Mouse (Mus musculus) testis, postnatal 10 days (tissue): ENCODE measurements at regions not wholly inside any gene's neighbourhood (a gene's known extent, or its start where the extent isn't known, plus 50 kb on each side); places are given as distances from the start of the nearest gene placed in this dataset.
"Not testable (repeated sequence)": the region's sequence is repeated elsewhere in the genome, so short reads cannot be mapped to it uniquely, and the experiment has no call there.

Source experiments
- DNase-seq: peaks from one replicate; pipeline ENCODE4 v3.0.0; 2021; ENCODE audit warnings: low spot score

DNA sequence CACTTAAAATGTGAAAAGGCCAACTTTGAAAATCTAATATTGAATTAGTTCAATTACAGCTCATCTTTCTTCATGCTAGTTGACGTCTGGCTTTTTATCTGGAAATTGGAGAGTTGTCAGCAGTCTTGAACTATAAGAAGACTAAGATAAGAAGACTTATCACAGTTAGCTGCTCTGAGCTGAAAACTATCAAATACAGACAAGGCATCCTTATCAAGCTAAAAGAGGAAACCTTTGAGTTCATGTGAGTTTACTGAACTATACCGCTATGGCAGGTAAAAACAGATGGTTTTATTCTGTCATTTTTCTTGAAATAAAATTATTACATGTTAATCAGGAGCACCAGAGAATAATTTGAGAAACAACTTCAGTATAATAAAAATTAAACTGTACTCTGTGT lies 735.2 kb upstream of the Marcks start:
- DNase-seq, result no peak

DNA sequence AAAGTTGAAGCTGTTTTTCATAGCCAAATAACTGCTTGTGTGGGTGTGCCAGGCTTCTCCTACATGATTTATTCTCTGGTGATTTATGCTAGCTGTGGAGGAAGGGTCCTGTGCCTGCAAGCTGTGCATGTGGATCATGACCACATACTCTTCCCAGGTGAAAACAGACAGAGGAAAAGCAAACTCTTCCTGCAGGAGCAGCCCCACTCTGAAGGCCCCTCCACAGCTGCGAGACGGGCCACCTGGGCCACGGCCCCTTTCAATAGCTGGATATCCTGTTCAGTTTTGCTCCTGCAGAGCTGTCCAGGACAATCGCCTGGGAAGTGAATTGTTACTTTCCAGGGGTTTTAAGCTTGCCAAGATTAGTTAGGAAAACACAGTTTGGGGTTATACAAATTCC lies 722.3 kb upstream of the Marcks start:
- no peak for DNase-seq

DNA sequence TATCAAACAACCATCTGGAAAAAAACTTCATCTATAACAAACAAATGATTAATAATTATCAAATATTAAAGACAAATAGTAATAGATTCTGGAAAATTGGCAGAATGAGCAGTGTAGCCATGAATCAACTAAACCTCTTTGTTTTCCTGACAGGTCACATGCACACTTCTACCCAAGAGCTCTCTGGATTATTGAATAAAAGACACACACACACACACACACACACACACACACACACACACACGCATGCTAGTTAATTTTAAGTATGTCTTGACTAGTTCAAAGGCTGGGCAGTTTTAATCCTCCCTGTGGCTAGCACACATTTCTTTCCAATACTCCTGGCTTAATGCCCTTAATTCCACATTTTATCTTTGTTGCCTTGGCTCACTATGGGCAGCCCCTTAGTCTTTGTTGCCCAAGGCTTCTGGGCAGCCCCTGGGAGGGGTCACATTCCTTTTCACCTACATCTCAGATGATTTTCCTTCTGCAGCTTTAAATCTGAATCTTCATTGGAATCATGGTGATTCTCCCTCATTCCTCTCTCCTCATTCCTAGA lies 710.6 kb upstream of the Marcks start:
- DNase-seq, result no peak

DNA sequence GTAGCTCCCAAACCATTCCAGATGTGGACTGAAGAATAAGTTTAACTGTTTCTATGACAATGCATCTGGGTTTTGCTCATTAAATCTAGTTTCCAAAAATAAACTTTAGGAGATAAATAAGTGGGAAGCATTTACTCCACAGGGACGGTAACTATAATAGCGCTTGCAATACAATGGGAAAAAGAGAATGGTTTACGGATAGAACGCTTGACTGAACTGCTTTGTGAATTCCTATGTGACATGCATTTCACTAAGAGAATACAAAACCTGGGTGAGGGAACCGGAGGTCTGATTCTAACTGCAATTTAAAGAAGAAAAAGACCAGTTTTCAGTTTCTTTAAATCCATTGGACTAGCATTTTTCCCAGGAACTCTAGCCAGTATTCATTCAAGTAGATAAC lies 704.1 kb upstream of the Marcks start:
- DNase-seq, result no peak

DNA sequence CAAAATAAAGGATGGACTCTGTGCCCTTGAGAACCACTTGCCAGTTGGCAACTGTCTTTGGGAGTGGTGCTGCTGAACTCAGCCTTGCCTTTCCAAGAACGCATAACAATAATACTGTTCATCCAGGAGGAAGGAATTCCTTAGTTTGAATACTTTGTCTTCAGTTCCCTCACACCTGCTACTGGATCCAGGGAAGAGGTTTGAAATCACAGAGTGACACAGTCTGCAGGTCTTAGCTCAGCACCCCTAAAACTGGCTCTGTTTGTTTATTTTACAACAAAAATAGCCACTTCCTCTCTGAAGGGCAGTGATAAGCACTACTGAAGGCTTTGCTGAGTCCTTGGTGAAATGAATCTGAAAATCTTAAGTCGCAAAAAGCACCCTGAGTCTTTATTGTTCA lies 703.1 kb upstream of the Marcks start:
- no peak for DNase-seq

DNA sequence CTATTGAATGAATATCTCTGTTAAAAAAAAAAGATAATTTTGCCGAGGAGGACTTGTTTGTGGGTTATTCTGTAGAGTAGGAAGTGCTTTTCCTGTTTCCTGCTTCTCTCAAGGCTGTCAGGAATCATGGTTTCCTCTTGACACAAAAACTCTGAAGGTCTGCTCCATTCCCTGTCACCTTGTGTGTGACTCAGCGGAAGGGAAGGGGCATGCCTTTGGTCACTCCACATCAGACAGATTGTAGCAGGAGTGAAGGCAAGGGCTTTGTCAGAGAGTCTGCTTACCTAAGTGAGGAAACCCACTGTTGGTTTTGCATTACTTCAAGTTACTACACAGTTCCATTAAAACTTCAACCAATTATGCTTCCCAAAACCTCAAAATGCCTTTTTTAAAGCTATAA lies 699.0 kb upstream of the Marcks start:
- no peak for DNase-seq

DNA sequence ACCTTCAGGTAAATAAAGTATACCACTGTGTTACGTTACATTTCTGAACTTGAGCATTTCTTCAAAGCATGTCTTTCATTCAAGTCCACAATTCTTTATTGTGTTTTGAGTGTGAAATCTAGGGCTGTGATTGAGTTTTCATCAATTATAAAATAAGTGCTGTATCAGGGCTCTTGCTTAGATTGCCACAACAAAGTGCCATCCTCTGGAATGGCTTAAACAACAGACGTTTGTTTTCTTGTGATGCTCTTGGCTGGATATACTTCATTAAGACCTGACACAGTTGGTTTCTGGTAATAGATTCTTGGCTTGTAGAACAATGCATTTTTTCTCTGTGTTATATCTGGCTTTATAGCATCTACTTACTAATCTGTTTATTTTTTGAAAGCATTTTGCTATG lies 674.3 kb upstream of the Marcks start:
- DNase-seq, result no peak

DNA sequence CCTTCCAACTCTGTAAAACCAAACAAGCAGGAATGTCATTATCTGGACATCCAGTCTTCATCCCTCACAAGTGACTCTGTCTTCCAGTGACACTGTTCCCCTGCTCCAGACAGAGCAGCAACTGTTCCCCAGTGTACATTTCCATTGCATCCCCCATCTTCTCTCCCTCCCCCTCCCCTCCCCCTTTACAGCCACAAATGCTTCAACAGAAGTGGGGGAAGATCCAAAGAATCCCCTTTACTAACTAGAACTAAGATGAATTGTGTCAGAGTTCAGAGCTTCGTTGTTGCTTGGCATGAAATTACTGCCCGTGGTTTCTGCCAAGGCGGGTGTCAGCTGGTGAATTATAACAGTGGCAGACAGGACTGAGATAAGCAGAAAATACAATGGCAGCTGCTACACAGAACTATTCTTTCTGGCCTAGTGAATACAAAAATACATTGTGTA lies 673.7 kb upstream of the Marcks start:
- no peak for DNase-seq

DNA sequence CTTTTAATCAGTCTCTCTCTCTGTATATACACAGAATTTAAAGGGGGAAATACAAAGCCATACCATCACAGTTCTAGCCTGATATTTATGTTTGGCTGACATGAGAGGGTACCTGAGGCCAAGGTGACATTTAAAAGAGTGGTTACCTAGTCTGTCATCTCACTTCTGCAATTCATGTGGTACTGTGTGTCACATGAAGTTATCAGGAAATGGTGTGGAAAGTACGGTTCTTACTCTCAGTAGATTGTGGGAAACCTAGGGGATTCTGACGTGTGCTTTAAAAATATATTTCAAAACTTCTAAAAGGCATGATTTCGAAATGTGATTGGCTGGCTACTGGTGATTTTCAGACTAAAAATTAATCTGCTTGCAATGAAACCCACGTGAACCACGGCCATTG lies 673.1 kb upstream of the Marcks start:
- DNase-seq, result no peak

DNA sequence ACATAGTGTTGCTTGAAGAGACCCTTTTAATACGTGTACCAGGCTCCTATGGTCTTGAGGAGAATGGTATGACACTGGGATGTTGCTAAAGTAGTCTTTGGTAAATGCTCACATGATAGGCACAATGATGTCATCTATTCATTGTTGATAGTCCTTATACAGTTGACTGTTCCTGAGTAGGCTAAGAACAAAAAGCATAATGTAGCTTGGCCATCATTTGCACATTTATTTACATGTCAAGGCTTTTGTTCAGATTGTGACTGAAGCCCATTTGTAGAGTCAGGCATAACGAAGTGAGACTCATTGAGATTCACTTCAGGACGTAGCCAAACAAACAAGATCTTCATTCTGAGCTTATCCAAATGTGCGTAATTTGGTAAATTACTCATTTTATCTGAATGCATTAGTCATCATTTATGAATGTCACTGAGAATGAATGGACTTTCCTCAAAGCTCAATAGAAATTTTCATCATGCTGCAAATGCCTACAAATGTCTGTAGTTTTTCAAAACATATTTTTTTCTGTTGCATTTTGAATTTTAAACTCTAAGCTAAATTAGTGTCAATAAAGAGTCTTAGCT lies 664.6 kb upstream of the Marcks start:
- no peak for DNase-seq

DNA sequence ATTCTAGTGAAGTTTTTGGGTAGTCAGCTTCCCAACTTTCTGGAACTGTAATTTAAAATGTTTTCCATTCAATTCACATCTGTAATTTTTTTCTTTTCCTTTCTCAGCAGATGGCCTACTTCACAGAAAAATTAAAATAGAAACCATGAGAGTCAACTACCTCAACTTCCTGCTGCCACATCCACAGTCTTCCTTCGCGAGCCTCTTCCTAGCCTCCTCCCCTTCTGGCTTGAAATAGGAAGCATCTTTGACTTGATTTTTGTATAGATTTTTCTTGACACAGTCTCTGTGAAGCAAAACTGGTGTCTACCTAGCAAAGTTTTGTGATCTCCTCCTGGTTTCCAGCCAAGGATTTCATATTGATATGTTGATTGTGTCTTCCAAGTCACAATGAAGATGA lies 660.7 kb upstream of the Marcks start:
- DNase-seq, result no peak

DNA sequence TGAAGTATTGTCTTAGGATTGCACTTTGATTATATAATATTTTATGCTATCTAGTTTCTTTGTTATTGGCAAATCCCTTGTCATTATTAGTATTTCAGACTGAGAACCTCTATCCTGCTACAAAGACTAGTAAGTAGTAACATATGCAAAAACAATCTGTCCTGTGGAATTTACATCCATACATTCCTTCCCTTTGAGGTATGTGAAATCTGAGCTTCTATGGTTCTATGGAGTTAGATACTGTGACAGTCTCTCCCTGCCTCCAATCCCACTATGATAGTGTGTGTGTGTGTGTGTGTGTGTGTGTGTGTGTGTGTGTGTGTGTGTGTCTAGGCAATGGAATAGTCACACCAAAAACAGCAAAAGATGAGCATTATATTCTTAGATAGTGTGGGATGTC lies 659.6 kb upstream of the Marcks start:
- no peak for DNase-seq

DNA sequence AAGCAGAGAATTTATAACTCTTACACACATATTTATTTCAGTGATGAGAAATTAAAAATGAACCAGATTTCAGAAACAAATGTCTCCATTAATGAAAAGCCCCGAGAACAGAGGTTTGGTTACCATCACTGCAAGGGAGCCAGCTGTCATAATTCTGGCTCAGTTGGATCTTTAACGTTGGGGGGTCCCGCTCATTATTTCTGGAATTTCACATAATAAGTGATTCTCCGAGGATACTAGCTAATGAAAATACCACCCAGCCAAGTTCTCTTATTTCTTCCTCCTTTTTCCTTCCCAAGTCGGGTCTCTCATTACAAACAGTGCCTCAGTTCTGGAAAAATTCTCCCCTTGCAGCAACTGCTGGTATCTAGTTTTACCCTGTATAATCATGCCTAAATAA lies 659.0 kb upstream of the Marcks start:
- no peak for DNase-seq

DNA sequence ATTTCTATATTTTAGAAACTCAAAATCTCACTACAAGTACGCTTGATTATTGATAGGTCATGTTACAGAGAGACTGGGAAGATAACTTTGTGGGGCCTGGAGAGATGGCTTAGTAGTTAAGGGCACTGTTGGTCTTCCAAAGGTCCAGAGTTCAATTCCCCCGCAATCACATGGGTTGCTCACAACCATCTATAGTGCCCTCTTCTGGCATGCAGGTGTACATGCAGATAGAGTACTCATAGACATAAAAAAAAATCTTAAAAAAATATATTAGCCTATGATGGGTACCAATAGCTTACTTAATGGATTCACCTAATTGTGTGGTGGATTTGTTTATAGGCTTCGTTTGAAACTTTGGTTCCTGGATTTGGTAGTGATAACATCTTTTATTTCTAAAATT lies 654.2 kb upstream of the Marcks start:
- DNase-seq, result no peak

DNA sequence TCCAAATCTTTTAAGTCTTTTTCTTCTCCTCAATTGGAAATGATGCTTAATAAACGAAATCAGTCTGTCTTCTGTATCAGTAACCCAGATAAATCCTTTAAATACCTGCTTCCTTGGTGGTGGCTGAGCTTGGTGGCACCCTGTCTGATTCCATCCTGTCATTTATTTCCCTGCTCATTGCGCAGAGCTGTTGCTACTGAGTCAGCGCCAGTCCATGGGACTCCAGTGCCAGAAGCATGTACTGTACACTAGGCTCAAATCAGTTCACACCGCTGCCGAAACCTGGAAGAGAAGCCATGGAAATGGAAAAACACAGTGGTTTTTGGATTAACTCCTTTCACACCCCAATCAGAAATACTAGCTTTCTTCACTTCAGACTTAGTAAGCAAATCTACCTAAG lies 649.3 kb upstream of the Marcks start:
- no peak for DNase-seq

DNA sequence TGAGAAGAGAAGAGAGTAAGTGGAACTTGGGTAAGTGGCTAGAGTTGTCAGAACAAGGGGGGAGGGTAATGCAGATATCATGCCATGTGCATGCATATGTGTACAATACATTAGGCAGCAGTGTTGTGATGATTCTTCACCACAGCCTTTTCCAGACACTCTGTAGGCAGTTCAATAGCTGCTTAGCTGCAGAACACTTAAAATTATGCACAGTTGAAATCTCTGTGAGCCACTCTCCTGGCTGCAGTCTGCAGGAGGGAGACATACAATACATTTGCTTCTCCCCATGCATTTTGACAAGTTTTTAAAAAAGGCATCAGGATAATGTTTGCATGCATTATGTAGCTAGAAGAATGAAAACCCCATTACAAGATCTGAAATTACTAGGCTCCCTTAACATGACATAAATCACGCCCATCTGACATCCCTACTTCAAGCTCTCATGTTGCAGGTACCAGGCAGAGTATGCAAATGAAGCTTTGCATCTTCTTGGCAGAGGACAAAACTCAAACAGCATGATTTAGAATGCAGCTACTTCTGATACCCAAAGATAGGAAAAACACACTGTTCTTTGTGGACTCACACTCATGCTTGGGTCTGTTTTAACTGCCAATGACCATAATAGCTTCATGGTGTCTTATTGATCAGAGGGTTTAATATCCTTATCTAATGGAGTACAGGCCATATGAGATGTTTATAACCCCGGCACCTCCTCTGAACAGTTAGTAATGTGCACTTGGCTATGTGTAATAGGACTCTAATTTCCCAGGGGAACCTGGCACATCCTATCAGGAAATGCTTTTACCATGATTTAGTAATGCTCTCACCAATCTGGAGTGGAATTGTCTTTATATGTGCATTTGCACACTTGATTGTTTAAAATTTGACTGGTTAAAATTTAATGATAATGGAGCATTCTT lies 640.9 kb upstream of the Marcks start:
- no peak for DNase-seq

DNA sequence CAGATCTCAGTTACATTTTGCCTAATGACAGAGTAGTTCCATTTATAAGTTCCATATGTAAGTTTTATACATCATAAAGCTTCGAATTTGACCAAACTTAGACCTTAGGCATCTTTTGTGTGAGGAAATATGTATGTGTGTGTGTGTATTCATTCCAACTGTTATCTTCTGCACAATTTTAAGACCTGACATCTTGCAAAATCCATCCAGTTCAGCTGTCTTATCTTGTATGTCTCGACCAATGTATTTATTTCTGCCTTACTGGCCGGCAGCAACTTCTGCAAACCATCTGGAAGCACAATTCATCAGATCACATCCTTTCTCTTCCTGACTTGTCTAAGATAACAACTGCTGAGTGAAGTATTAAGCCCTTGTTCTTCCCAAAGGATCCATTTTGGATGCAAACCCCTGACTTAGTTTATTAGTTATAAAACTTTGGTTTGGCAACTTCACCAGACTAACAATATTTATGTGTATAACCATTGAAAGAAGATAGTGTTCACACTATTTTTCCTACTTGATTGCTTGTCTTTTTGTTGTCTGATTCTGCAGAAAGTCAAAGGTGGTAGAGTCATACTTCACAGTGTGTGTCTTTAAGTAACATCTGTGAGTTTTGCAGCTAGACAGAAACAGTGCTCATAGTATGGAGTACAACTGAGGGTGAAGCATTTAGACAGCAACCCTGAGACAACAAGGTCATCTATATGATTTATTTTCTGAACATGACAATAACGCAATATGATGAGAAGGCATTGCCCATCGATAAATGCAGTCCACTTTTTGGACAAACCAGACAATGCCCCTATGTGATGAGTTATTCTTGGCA lies 622.0 kb upstream of the Marcks start:
- no peak for DNase-seq

DNA sequence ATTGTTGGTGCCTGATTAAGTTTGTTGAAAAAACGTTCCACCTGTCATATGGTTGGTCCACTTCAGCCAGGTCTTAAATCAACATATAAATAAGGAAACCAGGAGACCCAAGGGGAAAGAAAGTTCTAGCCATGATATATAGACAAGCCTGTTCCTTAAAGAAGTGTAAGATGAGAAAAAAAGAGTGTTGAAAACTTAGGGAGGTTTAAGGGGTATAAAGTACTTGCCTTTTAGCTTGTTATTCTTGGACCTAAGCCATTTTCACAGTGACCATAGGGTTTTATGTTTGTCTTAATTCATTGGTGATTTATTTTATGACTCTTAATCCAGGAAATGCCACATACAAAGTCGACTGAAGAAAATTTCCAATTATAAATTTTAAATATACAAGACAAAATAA lies 602.9 kb upstream of the Marcks start:
- no peak for DNase-seq

DNA sequence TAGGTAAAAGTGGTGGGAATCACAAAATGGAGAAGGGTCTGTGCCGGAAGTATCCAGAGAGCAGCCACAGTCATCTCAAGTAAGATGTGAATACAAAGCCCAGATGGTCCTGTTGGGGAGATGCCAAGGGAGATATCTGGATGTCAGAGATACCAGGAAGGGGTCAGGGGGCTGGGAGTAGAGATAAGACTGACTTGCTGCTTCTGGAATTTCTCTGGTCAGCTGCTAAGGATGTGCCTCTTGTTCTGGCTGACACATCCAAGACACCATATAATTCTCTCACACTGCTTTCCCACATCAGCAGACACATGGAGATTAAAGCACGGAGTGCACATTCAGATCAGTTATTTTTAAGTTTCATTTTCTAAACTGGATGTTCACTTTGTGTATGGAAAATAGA lies 600.3 kb upstream of the Marcks start:
- DNase-seq, result no peak

DNA sequence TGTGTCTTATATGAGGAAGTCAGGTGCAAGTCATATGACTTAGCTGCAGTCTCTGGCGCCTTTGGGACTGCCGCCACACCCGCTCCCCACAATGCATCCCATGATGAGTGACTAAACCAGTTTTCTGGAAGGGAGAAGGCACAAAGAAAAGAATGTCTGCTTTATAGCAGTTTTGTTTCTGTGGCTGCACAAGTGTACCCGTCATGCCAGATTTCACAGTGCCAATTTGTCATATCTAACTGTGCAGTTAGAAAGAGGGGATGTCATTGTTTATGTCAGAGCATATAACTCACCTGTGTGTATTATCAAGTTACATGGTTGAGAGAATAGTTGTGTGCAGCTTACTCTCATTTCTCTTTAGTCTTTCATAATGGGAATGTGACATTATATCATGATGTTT lies 586.9 kb upstream of the Marcks start:
- DNase-seq, result no peak

DNA sequence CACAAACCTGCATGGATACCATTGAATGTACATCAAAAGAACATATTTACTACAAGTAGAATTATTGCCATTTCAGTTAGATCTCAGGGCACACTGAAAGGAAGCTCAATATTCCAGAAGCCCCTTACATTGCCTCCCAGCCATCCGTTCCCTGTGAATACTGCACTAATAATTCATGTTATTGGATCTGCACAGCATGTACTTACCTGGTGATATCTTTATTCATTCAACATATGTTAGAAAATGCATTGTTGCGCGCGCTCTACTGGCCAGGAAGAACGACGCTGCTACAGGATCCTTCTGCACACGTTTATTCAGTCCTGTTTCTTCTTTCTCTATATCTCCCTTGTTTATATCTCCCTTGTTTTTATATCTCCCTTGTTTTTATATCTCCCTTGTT lies 586.3 kb upstream of the Marcks start:
- not testable (repeated sequence) for DNase-seq

DNA sequence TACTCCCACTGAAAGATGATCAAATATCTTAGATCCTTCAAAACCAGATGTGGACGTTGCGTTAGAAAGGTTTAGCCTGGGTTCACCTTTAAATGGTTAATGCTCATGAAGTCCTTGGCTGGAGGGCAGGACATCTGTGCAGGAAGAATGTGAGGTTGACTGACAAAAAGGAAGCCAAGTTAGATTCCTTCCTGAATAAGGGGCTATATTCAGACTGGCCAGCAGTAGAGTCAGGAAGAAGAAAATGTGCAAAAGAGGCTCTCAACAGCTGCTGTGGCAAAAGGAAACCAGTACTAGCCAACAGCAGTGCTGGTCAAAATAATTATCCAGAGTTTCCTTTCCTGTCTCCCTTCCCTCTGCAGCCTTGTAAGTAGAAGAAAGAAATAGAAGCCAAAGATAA lies 582.0 kb upstream of the Marcks start:
- no peak for DNase-seq

DNA sequence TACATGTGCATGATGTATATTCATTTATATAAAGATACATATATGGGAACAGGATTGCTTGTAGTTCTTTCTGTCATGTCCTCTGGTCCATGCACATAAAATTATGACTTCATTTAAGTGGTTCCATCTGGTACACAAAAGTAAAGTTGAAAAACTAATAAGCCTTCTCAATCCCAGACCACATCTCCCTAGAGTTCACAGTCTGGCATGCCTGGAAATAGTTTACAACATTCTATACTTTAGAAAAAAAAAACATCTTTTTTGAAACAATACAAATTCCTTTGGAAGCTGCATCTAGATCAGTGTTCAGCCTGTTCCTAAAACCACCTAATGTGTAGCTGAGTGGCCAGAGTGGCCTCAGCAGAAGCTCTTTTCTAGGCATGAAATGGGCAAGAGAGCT lies 578.2 kb upstream of the Marcks start:
- DNase-seq, result no peak
